Mouse (Mus musculus) R1 (cell line): Measurements from ENCODE around the gene Slc6a6.

ENCODE experiments used
- DNase-seq: peaks from one replicate; pipeline ENCODE4 v3.0.0-alpha.2; 2018; ENCODE audit warnings: low read depth, low spot score

Gene Slc6a6

DNA sequence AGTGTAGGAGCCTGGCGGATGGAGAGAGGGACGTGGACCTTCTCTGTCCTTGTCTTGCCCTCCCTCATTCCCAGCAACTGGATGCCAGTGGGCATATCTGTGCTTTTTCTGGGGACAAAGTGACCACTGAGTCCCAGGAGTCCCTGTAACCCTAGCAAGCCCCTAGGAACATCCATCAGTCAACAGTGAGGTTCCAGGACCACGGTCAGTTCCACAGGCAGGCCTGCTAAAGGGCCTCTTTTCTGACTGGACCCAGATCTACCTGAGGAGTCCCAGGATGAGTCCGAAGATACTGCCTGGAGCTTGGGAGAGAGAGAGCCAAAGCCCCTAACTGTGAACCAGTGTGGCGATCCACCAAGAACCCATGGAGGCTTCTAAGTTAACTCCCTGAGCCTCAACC, 90.1 kb downstream of the Slc6a6 start:
- DNase-seq: no peak

DNA sequence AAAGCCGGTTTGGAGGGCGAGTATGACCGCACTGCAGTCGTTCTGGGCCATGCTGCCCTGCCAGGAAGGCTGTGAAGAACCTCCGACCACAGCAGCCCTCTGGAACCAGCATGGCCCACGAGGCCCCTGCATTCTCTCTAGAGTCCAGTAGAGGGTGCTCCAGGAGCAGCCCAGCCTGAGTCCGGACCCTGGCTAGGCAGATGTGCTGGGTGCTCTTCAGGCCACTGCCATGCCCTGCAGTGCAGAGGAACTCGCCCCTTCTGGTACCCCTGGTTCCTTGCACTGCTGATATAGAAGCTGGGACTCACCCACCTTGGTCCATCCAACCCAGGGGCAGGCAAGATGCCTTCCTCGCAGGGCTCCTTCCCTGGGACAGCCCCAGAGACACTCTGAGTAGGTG, 92.7 kb downstream of the Slc6a6 start:
- DNase-seq: peak; percentile 70

- DNase-seq: no peak
Observed at GRCm38 (mm10) chr6:91779206-91779605, 95.4 kb downstream of the Slc6a6 start.

GRCm38 (mm10) chr6:91785018-91785417, 101.2 kb downstream of the Slc6a6 start:
- no peak for DNase-seq

DNA sequence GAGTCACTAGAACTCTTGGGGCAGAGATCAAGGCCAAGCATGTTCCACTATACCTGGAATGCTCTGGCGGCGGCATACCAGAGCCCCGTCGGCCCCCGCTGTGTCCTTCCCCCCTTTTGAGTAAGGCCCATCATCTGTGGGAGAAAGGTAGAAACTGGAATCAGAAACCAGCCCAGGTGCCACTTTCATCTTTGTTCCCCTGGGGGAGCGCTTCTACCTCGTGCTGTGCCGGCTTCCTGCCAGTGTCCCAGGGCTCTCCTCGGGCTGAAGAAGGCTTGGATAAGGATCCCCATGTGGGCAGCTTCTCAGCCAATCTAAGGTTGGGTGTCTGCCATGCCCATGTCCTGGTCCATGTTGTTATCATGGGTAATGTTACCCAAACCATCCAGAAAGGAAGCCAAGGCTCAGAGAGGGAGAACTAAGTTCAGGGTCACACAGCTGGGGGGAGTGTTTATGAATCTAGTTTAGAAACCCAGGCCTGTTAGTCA, 104.5 kb downstream of the Slc6a6 start:
- no peak for DNase-seq

DNA sequence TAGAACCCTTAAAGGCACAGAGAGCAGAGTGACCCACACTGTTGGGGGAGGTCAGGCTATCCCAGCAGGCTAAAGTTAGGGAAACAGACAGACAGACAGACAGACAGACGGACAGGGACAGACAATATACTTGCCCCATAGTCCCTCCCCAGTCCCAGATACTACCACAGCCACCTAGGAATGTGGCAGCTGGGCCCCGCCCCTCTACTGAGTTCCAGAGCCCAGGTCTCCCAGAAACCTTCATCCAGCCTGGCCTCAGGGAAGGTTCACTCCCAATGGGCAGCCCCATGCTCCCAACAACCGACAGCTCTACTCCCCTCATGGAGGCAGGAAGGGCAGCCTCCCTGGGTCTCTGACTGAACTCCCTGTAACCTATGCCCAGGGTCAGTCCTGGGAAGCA, 111.8 kb downstream of the Slc6a6 start:
- DNase-seq: no peak

DNA sequence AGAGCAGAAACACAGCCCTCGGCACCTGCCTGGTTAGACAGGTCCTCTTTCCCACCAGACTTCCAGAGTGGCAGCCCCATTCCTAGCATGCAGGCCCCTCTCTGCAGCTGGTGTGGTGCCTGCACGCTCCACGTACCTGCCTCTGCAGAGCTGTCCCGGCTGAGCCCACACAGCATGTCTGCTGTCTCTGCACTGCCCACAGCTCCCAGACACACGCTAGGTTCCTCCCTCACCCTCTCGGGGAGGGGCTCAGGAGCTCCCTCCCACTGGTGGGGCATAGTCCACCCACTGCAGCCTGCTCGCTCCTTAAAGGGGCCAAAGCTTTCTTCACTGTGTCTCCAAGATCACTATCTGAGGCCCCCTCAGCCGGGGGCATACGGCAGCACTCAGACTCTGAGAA, 112.2 kb downstream of the Slc6a6 start:
- DNase-seq: no peak

DNA sequence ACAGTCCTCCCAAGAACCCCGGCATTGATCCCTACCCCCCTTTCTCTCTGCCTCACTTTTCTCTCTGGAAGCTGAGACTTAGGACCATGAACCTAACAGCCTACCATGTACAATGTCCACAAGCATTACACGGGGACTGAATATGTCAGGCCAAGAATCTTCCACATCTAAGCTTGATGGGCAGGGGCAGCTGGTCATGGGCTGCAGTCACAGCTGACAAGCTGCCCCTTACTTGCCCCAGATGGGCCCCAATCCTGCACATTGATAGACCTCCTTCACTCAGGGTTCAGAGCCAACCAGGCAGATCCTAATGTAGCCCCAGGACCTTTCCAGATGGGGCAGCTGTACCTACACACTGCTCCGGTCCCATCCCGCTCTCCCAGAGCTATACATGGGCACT, 112.9 kb downstream of the Slc6a6 start:
- no peak for DNase-seq

- DNase-seq: no peak
Observed at GRCm38 (mm10) chr6:91798496-91798895, 114.6 kb downstream of the Slc6a6 start.

DNA sequence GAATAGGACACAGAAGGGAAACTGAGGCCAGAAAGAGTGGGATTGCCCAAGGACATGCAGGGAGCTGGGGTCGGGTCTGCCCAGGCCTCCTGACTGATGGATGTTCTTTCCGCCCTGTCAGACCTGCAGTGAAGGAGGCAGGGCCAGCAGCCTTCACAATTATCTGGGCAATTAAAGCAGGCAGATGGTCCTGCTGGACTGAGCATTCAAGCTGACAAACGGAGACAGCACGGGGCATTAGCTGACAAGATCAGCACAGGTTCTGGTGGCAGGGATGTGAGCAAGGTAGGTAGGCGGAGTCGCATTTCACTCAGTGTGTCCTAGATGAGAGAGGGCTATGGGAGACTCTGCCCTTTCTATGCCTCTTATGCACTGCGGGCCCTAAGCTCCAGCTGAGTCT, 120.3 kb downstream of the Slc6a6 start:
- no peak for DNase-seq

DNA sequence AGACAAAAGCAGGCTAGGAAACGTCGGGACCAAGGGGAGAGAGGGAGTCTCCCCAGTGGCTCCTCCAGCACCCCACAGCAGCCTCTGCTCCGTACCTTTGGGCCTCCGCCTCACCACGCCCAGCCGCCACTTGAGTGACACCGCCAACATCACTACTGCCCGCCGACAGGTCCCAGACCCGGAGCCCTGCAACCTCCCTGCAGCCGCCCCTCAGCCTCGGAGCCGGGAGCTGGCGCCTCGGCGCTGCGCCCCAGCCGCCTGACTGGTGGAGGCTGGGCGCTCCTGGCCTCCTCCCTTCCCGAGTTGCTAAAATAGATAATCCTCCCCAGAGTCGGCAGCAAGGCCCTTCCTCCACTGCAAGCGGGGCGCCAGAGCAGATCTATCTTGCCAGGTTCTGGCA, 123.3 kb downstream of the Slc6a6 start:
- DNase-seq: no peak

- DNase-seq: no peak
Observed at GRCm38 (mm10) chr6:91808022-91808421, 124.2 kb downstream of the Slc6a6 start.
